Mouse (Mus musculus) heart, adult 18-20 months (tissue): ENCODE results near the gene Spdye4b. TPM values are rescaled to one million over a fixed set of nuclear protein-coding genes. Genes with fewer than 3 reads are reported as not detected.

Experiments
- DNase-seq, 2 experiments: peaks; one replicate each; pipeline ENCODE4 v3.0.0; 2021 to 2022; ENCODE audit warnings: mixed read lengths in 1 of 2
- microRNA-seq, 2 experiments: library from miRNA; unstranded; fragments of <30 nt; microRNA quantifications; one replicate each; pipeline ENCODE4 v1.2.0; 2022
- total RNA-seq, 2 experiments: library from RNA; stranded (reverse); gene quantifications; 2 replicates each; pipeline ENCODE4 v1.2.3; 2021

The Spdye4b gene
- total RNA-seq, 2 experiments from 2014 or later = not detected

DNA sequence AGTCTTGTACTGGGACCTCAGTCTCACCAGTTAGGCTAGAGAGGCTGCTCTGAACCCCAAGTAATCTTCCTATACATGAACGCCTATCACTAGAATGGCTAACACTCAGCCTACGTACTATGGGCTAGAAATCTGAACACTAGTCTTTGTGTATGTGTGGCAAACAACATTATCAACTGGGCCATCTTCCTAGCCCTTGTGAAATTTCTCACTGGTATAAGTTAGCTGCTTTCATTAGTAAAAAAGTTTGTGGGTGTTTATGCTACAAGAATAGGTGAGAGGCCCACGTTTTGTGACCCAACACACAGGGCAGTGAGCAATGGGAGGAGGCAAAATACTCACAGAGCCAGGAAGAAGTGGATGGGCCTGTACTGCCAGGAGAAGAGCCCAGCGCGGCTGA is 40.2 kb downstream of the Spdye4b start:
- DNase-seq = no peak

DNA sequence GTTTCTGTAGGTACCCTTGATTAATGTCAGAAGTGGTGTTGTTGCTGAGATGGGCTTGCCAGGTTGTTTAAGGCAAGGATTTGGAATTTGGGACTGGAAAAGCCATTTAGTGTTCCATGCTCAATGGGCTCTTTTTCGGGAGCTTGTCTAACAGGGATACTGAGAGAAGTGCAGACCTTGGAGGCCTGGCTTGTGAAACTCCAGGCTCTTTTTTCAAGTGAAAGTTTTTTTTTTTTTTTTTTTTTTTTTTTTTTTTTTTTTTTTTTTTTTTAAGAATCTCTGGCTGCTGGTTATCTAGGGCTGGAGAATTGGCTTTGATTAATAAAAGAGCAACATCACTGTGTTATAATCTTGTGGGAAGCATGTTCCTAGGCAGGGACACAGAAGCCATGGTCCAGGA is 41.5 kb downstream of the Spdye4b start:
- no peak for DNase-seq

DNA sequence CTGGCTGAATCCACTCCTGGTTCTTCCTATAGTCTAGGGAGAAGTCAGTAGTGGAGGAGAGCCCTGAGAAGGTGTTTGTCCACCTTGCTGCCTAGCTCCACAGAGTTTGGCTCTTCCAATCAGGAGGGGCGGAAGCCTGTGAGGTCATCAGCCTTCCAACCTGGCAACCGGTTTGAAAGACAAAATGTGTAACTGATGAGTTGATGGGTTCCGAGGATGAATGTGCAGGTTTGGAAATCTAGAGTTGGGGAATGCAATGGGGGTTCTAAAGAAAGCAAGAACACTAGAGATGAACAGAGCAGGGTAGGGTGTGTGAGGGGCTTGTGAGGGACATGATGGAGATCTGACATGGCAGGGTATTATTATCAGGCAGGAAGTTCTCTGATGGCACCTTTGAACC is 46.0 kb downstream of the Spdye4b start, which contains the start of gene Spdye4a:
Gene Spdye4a (minus strand): TSS at position 101 of the 400 bp plus-strand sequence.
- no peak for DNase-seq

DNA sequence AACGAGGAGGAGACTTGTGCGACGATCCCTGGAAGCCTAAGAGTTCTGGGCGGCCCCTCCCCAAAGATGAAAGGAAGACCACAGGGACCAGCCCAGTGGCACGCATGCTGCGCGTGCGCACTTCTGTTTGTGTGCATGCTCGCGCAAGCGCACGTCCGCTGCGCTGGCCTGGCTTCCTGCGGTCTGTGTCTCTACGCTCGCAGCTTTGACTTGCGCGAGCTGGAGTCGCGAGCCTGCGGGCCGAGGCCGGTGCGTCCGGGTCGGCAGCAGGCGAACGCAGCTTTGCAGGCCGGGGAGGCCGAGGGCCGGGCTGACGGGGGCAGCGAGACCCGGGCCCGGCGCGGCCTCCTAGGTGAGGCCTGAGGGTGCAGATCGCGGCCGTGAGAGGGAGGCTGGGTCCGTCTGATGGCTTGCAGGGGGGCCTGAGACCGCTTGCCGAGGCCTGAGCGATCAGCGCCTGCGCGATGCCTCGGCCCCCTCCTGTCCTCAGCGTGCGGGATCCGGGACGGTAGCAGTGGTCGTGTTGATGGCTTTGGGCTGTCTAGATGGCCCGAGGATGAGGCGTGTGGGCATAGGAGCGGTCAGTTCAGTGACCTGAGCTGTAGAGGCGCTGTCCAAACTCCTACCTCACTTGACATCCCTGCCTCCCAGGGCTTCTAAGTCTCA is 54.3 kb downstream of the Spdye4b start, which contains the start of gene Zfp12:
Gene Zfp12 (plus strand): TSS at position 136 of the 666 bp plus-strand sequence.
- peak; percentile 93 to 97 for DNase-seq

DNA sequence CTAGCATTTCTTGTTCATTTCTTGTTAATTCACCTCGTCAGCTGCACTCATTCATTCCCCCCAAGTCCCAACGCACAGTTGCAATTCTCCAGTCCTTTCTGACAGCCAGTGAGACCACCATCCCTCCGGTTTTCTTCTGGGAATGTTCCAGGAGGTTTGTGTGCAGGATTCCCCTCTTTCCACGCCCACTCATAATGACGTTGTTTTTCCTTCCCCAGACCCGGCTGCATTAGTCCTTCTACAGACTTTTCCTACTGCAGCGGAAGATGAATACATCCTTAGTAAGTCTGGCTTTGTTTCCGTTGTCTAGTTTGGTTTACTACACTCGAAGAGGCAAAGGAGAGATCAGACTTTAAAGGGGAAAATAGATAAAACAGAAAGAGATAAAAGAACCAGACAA is 55.2 kb downstream of the Spdye4b start:
- no peak for DNase-seq

DNA sequence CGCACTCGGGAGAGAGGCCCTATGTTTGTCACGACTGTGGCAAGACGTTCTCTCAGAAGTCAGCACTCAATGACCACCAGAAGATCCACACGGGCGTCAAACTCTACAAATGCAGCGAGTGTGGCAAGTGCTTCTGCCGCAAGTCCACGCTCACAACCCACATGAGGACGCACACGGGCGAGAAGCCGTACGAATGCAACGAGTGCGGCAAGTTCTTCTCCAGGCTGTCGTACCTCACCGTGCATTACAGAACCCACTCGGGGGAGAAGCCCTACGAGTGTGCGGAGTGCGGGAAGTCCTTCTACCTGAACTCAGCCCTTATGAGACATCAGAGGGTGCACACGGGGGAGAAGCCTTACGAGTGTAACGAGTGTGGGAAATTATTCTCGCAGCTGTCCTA is 64.1 kb downstream of the Spdye4b start:
- DNase-seq = no peak

DNA sequence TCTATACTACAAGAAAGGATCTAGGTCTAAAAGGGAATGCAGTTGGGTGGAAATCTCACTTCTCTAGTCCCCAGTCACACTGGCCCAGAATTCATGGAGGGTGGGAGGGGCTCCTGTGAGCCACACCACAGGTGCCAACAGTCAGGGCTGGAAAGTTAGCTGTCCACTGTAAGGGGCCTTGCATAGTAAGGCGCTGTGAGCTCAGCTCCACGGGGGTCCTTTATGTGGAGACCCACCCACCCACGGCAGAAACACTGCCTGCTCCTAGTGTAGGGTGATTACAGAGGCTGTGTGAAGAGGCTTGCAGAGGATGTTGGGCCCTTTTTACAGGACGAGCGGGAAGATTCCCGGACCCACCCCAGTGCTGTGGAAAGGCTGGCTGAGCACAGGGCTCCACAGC is 71.2 kb downstream of the Spdye4b start:
- no peak for DNase-seq

DNA sequence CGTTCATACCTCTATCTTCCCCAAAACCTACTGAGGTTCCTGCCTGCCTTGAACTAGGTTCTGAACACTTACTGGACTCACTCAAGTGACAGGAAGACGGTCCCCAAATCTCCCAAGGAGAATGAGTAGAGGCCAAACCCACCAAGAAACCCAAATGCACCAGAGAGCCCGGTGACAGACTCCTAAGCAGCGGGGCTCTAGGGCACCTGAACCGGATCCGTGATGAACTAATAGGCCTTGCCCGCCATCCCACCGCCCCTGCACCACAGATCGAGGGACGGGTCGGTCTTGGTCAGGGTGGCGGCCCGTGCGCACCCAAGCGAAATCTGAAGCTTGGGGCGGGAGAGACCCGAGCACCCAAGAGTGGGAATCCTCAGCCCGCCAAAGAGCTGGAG is 72.0 kb downstream of the Spdye4b start:
- no peak for DNase-seq

DNA sequence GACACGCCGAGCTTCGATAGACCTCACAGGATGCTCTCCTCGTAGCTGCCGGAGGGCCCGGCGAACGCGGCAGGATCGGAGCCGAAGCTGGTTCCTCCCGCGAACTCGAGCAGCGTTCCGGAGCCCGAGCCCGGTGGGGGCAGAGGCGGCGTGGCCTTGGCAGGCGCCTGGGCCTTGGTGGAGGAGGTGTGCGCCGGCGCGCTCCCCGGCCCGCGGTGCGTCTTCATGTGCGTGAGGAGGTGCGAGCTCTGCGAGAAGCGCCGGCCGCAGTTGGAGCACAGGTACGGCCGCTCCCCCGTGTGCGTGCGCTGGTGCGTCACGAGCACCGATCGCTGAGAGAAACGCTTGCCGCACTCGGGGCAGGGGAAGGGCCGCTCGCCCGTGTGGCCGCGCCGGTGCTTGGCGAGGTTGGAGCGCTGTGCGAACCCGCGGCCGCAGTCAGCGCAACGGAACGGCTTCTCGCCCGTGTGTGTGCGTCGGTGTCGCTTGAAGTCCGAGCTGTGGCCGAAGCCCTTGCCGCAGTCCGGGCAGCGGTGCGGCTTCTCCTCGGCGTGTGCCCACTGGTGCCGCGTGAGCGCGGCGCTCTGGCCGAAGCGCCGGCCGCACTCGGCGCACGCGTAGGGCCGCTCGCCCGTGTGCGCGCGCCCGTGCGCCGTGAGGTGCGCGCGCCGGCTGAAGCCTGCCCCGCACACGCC is 72.5 kb downstream of the Spdye4b start:
- DNase-seq = no peak

DNA sequence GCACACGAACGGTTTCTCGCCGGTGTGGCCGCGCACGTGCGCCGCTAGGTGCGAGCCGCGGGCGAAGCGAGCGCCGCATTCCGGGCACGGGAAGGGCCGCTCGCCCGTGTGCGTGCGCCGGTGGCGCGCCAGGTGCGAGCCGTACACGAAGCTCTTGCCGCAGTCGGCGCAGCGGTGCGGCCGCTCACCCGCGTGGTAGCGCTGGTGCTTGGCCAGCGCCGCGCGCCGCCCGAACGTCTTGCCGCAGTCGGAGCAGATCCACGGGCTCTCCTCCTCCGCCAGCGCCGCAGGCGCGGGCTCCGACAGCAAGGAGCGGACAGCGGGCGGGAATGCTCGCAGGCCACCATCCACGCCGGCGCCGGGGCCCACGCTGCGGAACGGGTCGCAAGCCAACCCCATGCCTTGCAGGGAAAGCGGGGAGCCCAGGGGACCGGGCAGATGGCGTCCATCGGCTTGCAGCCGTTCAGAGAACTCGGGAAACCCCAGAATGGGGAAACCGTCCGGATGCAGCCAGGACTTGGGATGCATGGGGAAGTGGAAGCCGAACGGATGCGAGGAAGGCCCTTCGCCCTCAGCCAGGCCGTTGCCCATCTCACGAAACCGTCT is 73.2 kb downstream of the Spdye4b start:
- no peak for DNase-seq

Small RNA genes within 50 kb of the gene (microRNA-seq; reads per million reads assigned to microRNA genes)
- 0 reads per million in 2 experiments for gene Gm44405

Other genes with a start within 250 kb of the Spdye4b start
- 10 to 100 TPM; 18.2 to 21.6 TPM for gene Fscn1, start 220.7 kb upstream of the Spdye4b start, total RNA-seq
- gene Rnf216, start 68.0 kb upstream of the Spdye4b start, total RNA-seq = 10 to 100 TPM; 23.3 to 25.7 TPM
- not detected for gene Olfr718-ps1, start 33.4 kb upstream of the Spdye4b start, total RNA-seq
- 1 to 10 TPM; 3.5 to 4.6 TPM for gene Rbak, start 242 bp upstream of the Spdye4b start, total RNA-seq
- not detected for gene Spdye4a, start 45.9 kb downstream of the Spdye4b start, total RNA-seq
- 1 to 10 TPM; 8.3 to 9.6 TPM for gene Zfp12, start 54.1 kb downstream of the Spdye4b start, total RNA-seq
- 1 to 10 TPM; 5.5 to 5.7 TPM for gene Zfp316, start 89.0 kb downstream of the Spdye4b start, total RNA-seq
- gene Zfp853, start 112.6 kb downstream of the Spdye4b start, total RNA-seq = under 1 TPM in 1 of 2 experiments, not detected in 1; 0.13 TPM
- 10 to 100 TPM; 15.1 to 18.2 TPM for gene E130309D02Rik, start 134.3 kb downstream of the Spdye4b start, total RNA-seq
- 10 to 100 TPM; 25.1 to 26.3 TPM for gene Zdhhc4, start 148.2 kb downstream of the Spdye4b start, total RNA-seq
- not detected for gene Grid2ip, start 176.3 kb downstream of the Spdye4b start, total RNA-seq
- 10 to 100 TPM; 48.7 to 49.0 TPM for gene Kdelr2, start 222.8 kb downstream of the Spdye4b start, total RNA-seq